Comparison of ENCODE assay signal across 17 mouse cellular contexts in genomic region chr3:152512517-152512916, GRCm38 (mm10).
DNase-seq lines count a peak whose midpoint lies in the region; ATAC-seq and TF ChIP-seq lines count a peak whose summit lies in the region.
"Had no signal": no experiment of that assay in that cellular context is flagged by ENCODE, and none has a peak within 500 bp of the region (broad histone marks: within the 10 kb centered on the region; RNA-seq: fewer than 3 reads in every experiment).

No protein-coding gene starts in this region.

- no peak overlapping the region for H3K4me3 ChIP-seq in myocyte
- no peak overlapping the region for H3K4me3 ChIP-seq in hindbrain, embryonic 13.5 days
- H3K4me3 ChIP-seq: erythroblast, embryonic 14.5 days; hindbrain, embryonic 10.5 days; midbrain, embryonic 13.5 days; neural tube, embryonic 12.5 days had no signal

- H3K36me3 ChIP-seq in myocyte (ENCODE audit: control insufficient read depth, insufficient read depth), result no peaks in the 10 kb centered on the region
- H3K36me3 ChIP-seq in hindbrain, embryonic 13.5 days, result no peaks in the 10 kb centered on the region
- H3K36me3 ChIP-seq: hindbrain, embryonic 10.5 days; midbrain, embryonic 13.5 days; neural tube, embryonic 12.5 days had no signal

- no peaks in the 10 kb centered on the region for H3K9me3 ChIP-seq in hindbrain, embryonic 13.5 days
- H3K9me3 ChIP-seq: hindbrain, embryonic 10.5 days; midbrain, embryonic 13.5 days; neural tube, embryonic 12.5 days had no signal

- peak overlapping the region; percentile 16 for H3K4me2 ChIP-seq in myocyte (ENCODE audit: low read depth)
- H3K4me2 ChIP-seq in hindbrain, embryonic 13.5 days, result no peak overlapping the region
- H3K4me2 ChIP-seq: midbrain, embryonic 13.5 days; neural tube, embryonic 12.5 days had no signal

- ATAC-seq in hindbrain, embryonic 13.5 days (ENCODE audit: low FRiP score), result no peak
- ATAC-seq: midbrain, embryonic 13.5 days had no signal

- H3K4me1 ChIP-seq in hindbrain, embryonic 13.5 days (replicated peaks), result peaks cover 24% of the 10 kb centered on the region

- no peak overlapping the region for H3K27ac ChIP-seq in hindbrain, embryonic 13.5 days
- H3K27ac ChIP-seq: hindbrain, embryonic 10.5 days; liver, embryonic 14.5 days; midbrain, embryonic 13.5 days; neural tube, embryonic 12.5 days had no signal

- WGBS in hindbrain, embryonic 13.5 days, result 86% methylated on average over 2 of the region's 2 CpGs

- no peaks in the 10 kb centered on the region for H3K79me2 ChIP-seq in myocyte (ENCODE audit: control insufficient read depth, insufficient read depth)

- H3K9ac ChIP-seq in hindbrain, embryonic 13.5 days, result no peak overlapping the region
- H3K9ac ChIP-seq: liver, embryonic 14.5 days; midbrain, embryonic 13.5 days; neural tube, embryonic 12.5 days had no signal

- no peak for TF ChIP-seq POLR2A in myocyte (IDR thresholded peaks at IDR 0.05; ENCODE audit: insufficient read length, low read depth)

- H3K27me3 ChIP-seq in myocyte (ENCODE audit: control insufficient read depth, insufficient read depth, insufficient read length), result no peaks in the 10 kb centered on the region
- H3K27me3 ChIP-seq in hindbrain, embryonic 13.5 days, result no peaks in the 10 kb centered on the region
- H3K27me3 ChIP-seq: midbrain, embryonic 13.5 days; neural tube, embryonic 12.5 days had no signal

- H3ac ChIP-seq in myocyte (ENCODE audit: control insufficient read depth, insufficient read length), result no peak overlapping the region

- DNase-seq in adrenal gland, adult 2 months, result peak; percentile 71
- no peak for DNase-seq in adrenal gland, postnatal 4 days (ENCODE audit: low spot score in 2 of 2)
- peak; percentile 16 to 19 for DNase-seq in kidney, postnatal 36 days
- DNase-seq in kidney, postnatal 4 days, result no peak
- DNase-seq in adrenal gland, postnatal 25 days, result peak; percentile 32
- DNase-seq in left cerebral cortex, adult 11 months (ENCODE audit: low spot score), result no peak
- DNase-seq: B cell, adult 2 months; cerebellum, postnatal 36 days; kidney, postnatal 14 days; retina, postnatal 1 day had no signal

TF ChIP-seq in myocyte, 11 proteins besides CTCF, POLR2A, EP300 and RAD21:
- TF ChIP-seq MYOG (IDR thresholded peaks at IDR 0.05; ENCODE audit: control insufficient read depth in 1 of 3, insufficient read depth in 1 of 3, insufficient read length in 2 of 3, low read depth in 2 of 3), result peak in 1 of 3 experiments; percentile 5
- peak; percentile 51; the same call in 1 of the 2 replicates for TF ChIP-seq CEBPB (IDR thresholded peaks at IDR 0.05; ENCODE audit: insufficient read depth, poor library complexity, severe bottlenecking)
- peak; percentile 26 for TF ChIP-seq USF1 (IDR thresholded peaks at IDR 0.05; ENCODE audit: low read depth)
- TF ChIP-seq SRF (IDR thresholded peaks at IDR 0.05; ENCODE audit: control insufficient read depth, insufficient read length, low read depth), result no peak
TF ChIP-seq in myocyte: peak in this region for 3.

Comparison
In these comparisons a context has a peak if more than half of its experiments do, and no peak if none do; other contexts are left out.
1. DNase-seq: peak in adrenal gland, adult 2 months (single experiment), kidney, postnatal 36 days (2 of 2) and adrenal gland, postnatal 25 days (single experiment); none in adrenal gland, postnatal 4 days (0 of 2), kidney, postnatal 4 days (0 of 2) and left cerebral cortex, adult 11 months (single experiment).